In genomic region chr3:96343471-96344120, GRCm38 (mm10) we compare ENCODE assay signal across 18 mouse cellular contexts. TPM values are rescaled to one million over a fixed set of nuclear protein-coding genes. Genes with fewer than 3 reads are reported as not detected.
A peak's percentile ranks its signal among the peaks of the same experiment; 100 is the strongest.
DNase-seq lines count a peak whose midpoint lies in the region; ATAC-seq and TF ChIP-seq lines count a peak whose summit lies in the region.
"Had no signal": no experiment of that assay in that cellular context is flagged by ENCODE, and none has a peak within 500 bp of the region (broad histone marks: within the 10 kb centered on the region; RNA-seq: fewer than 3 reads in every experiment).

No protein-coding gene starts in this region.

- peak overlapping the region; percentile 42 for H3K4me3 ChIP-seq in heart, embryonic 10.5 days
- no peak overlapping the region for H3K4me3 ChIP-seq in liver, embryonic 12.5 days
- no peak overlapping the region for H3K4me3 ChIP-seq in liver, postnatal 0 days (ENCODE audit: low read depth, low read length)
- H3K4me3 ChIP-seq in limb, embryonic 10.5 days = peak overlapping the region; percentile 30; the same call in 1 of the 2 replicates
- H3K4me3 ChIP-seq: gastrocnemius, adult 2 months; layer of hippocampus, adult 2 months; lung, embryonic 15.5 days had no signal

- WGBS in heart, embryonic 10.5 days = under 1% methylated on average over 27 of the region's 27 CpGs
- WGBS in liver, embryonic 12.5 days (ENCODE audit: insufficient replicate concordance) = 2% methylated on average over 27 of the region's 27 CpGs
- 1% methylated on average over 27 of the region's 27 CpGs for WGBS in liver, postnatal 0 days (ENCODE audit: insufficient replicate concordance)
- under 1% methylated on average over 27 of the region's 27 CpGs for WGBS in limb, embryonic 10.5 days

- peak overlapping the region; percentile 37 for H3K4me2 ChIP-seq in liver, embryonic 12.5 days
- H3K4me2 ChIP-seq in liver, postnatal 0 days (ENCODE audit: low read depth, low read length) = no peak overlapping the region
- H3K4me2 ChIP-seq: lung, embryonic 15.5 days had no signal

- no peaks in the 10 kb centered on the region for H3K36me3 ChIP-seq in heart, embryonic 10.5 days
- H3K36me3 ChIP-seq in liver, embryonic 12.5 days = no peaks in the 10 kb centered on the region
- H3K36me3 ChIP-seq in liver, postnatal 0 days (replicated peaks; ENCODE audit: insufficient read depth, low read length) = no peaks in the 10 kb centered on the region
- H3K36me3 ChIP-seq in limb, embryonic 10.5 days = no peaks in the 10 kb centered on the region
- H3K36me3 ChIP-seq: lung, embryonic 15.5 days had no signal

- intact Hi-C loops in heart, postnatal 25 days (cut with DNase I) = no loop called here

- H3K4me1 ChIP-seq in heart, embryonic 10.5 days = peaks cover 5% of the 10 kb centered on the region; the same call in 1 of the 2 replicates
- no peaks in the 10 kb centered on the region; the same call in none of the 2 replicates for H3K4me1 ChIP-seq in liver, embryonic 12.5 days
- peaks cover 2% of the 10 kb centered on the region; the same call in 1 of the 2 replicates for H3K4me1 ChIP-seq in liver, postnatal 0 days (ENCODE audit: insufficient read depth)
- peaks cover 6% of the 10 kb centered on the region; the same call in 1 of the 2 replicates for H3K4me1 ChIP-seq in limb, embryonic 10.5 days
- H3K4me1 ChIP-seq: lung, embryonic 15.5 days had no signal

- DNase-seq in heart, embryonic 10.5 days (ENCODE audit: low spot score) = no peak
- no peak for DNase-seq in heart, postnatal 25 days (ENCODE audit: low spot score)
- DNase-seq in liver, postnatal 0 days = no peak
- peak; percentile 93 for DNase-seq in ES-CJ7 (ENCODE audit: low read depth, low spot score)
- DNase-seq in limb, embryonic 10.5 days (ENCODE audit: low spot score) = peak; percentile 33
- no peak for DNase-seq in cerebellum, postnatal 25 days
- DNase-seq: adrenal gland, postnatal 10 days; cerebellum, adult 9-10 months; gastrocnemius, adult 2 months; kidney, adult 11 months; kidney, postnatal 10 days; layer of hippocampus, postnatal 36 days had no signal

- H3K27me3 ChIP-seq in heart, embryonic 10.5 days (ENCODE audit: insufficient read depth, poor library complexity, severe bottlenecking) = peaks cover 35% of the 10 kb centered on the region
- H3K27me3 ChIP-seq in liver, embryonic 12.5 days (replicated peaks) = peaks cover 54% of the 10 kb centered on the region
- peaks cover 42% of the 10 kb centered on the region for H3K27me3 ChIP-seq in liver, postnatal 0 days (ENCODE audit: insufficient read depth, low read length)
- peaks cover 43% of the 10 kb centered on the region for H3K27me3 ChIP-seq in limb, embryonic 10.5 days (ENCODE audit: low read depth, poor library complexity, severe bottlenecking)

- no peak overlapping the region for H3K27ac ChIP-seq in heart, embryonic 10.5 days
- H3K27ac ChIP-seq in liver, embryonic 12.5 days = no peak overlapping the region
- no peak overlapping the region for H3K27ac ChIP-seq in liver, postnatal 0 days (ENCODE audit: low read depth)
- H3K27ac ChIP-seq in limb, embryonic 10.5 days = no peak overlapping the region
- H3K27ac ChIP-seq: gastrocnemius, adult 2 months; layer of hippocampus, adult 2 months; lung, embryonic 15.5 days had no signal

- TF ChIP-seq CTCF in liver, postnatal 0 days (IDR thresholded peaks at IDR 0.05; ENCODE audit: low read depth) = no peak

- no peak for ATAC-seq in liver, embryonic 12.5 days
- no peak for ATAC-seq in liver, postnatal 0 days
- ATAC-seq: activated CD4-positive, CD25-positive, alpha-beta regulatory T cell, adult 4 months; hindbrain, embryonic 16.5 days had no signal

- TF ChIP-seq EP300 in liver, postnatal 0 days (IDR thresholded peaks at IDR 0.05; ENCODE audit: low read depth) = no peak

- no peaks in the 10 kb centered on the region for H3K9me3 ChIP-seq in heart, embryonic 10.5 days
- no peaks in the 10 kb centered on the region for H3K9me3 ChIP-seq in liver, embryonic 12.5 days (replicated peaks)
- H3K9me3 ChIP-seq in liver, postnatal 0 days (ENCODE audit: low read length) = no peaks in the 10 kb centered on the region
- H3K9me3 ChIP-seq in limb, embryonic 10.5 days (replicated peaks) = no peaks in the 10 kb centered on the region
- H3K9me3 ChIP-seq: lung, embryonic 15.5 days had no signal

- no peak overlapping the region for H3K9ac ChIP-seq in liver, embryonic 12.5 days
- no peak overlapping the region for H3K9ac ChIP-seq in liver, postnatal 0 days (replicated peaks)
- H3K9ac ChIP-seq: lung, embryonic 15.5 days had no signal

RNA-seq across cellular contexts. Expression of gene Fcgr1, which starts 49.8 kb away (rescaled TPM):
- polyA plus RNA-seq in heart, embryonic 10.5 days (2016; fragmentation: Nextera tagmentation; extraction: Ambion mirVana) = 0.18 and 0.35 TPM in 2 replicates
- total RNA-seq in heart, postnatal 25 days (2021) = 1 to 10 TPM in 1 of 2 experiments, under 1 TPM in 1; 0.94 to 1.1 TPM
- polyA plus RNA-seq in liver, embryonic 12.5 days (2016; fragmentation: Nextera tagmentation; extraction: Ambion mirVana) = 2.4 and 2.7 TPM in 2 replicates
- polyA plus RNA-seq in liver, postnatal 0 days (2015; fragmentation: Nextera tagmentation; extraction: Ambion mirVana) = 6.2 and 8.7 TPM in 2 replicates
- polyA plus RNA-seq in limb, embryonic 10.5 days (2016; fragmentation: Nextera tagmentation; extraction: Ambion mirVana) = 0.60 and 0.85 TPM in 2 replicates
- total RNA-seq: CH12.LX had no signal
- polyA plus RNA-seq: activated CD4-positive, CD25-positive, alpha-beta regulatory T cell, adult 4 months had no signal

Comparison
In these comparisons a context has a peak if more than half of its experiments do, and no peak if none do; other contexts are left out.
1. DNase-seq: peak in ES-CJ7 (single experiment) and limb, embryonic 10.5 days (single experiment); none in heart, embryonic 10.5 days (single experiment), heart, postnatal 25 days (single experiment), liver, postnatal 0 days (single experiment) and cerebellum, postnatal 25 days (0 of 2).
2. H3K4me3 ChIP-seq: peak in heart, embryonic 10.5 days (single experiment) and limb, embryonic 10.5 days (single experiment); none in liver, embryonic 12.5 days (single experiment) and liver, postnatal 0 days (single experiment).